Mouse (Mus musculus) heart, postnatal 0 days (tissue): ENCODE results near the gene Zbtb5. TPM values are rescaled to one million over a fixed set of nuclear protein-coding genes. Genes with fewer than 3 reads are reported as not detected.
"Not testable (repeated sequence)": the region's sequence is repeated elsewhere in the genome, so short reads cannot be mapped to it uniquely, and the experiment has no call there.

Source experiments
- ATAC-seq: fragments of 200-750 bp; cut with Nextera tagmentation; 2 replicates; pipeline ENCODE4 v1.8.0; 2017; ENCODE audit warnings: low read depth, moderate number of reproducible peaks, moderate library complexity; ENCODE audit not compliant: insufficient read depth
- DNase-seq: peaks from one replicate; pipeline ENCODE4 v3.0.0-alpha.2; 2016; ENCODE audit warnings: low spot score
- H3K27ac ChIP-seq: fragments of 300-500 bp; sonication (generic); 2 replicates; pipeline ENCODE4 v1.5.1; 2014; ENCODE audit warnings: low read depth, mild to moderate bottlenecking
- H3K27me3 ChIP-seq: fragments of 300-500 bp; sonication (generic); 2 replicates; pipeline ENCODE4 v1.6.1; 2014; ENCODE audit warnings: low read length, mixed read lengths; ENCODE audit not compliant: control insufficient read depth, insufficient read depth
- H3K36me3 ChIP-seq: fragments of 300-500 bp; sonication (generic); replicated peaks from 2 replicates; pipeline ENCODE4 v1.6.1; 2014; ENCODE audit warnings: low read length, mixed read lengths; ENCODE audit not compliant: control insufficient read depth, insufficient read depth
- H3K4me1 ChIP-seq: fragments of 300-500 bp; sonication (generic); 2 replicates; pipeline ENCODE4 v1.6.1; 2014; ENCODE audit warnings: antibody characterized with exemption; ENCODE audit not compliant: control insufficient read depth, insufficient read depth
- H3K4me2 ChIP-seq: fragments of 300-500 bp; sonication (generic); 2 replicates; pipeline ENCODE4 v1.6.1; 2014; ENCODE audit warnings: low read depth, mild to moderate bottlenecking, low read length, moderate library complexity
- H3K4me3 ChIP-seq: fragments of 300-500 bp; sonication (generic); 2 replicates; pipeline ENCODE4 v1.5.1; 2014; ENCODE audit warnings: low read depth, low read length
- H3K9ac ChIP-seq: fragments of 300-500 bp; sonication (generic); replicated peaks from 2 replicates; pipeline ENCODE4 v1.6.1; 2014; ENCODE audit warnings: low read depth, low read length, mixed read lengths
- H3K9me3 ChIP-seq: fragments of 300-500 bp; sonication (generic); replicated peaks from 2 replicates; pipeline ENCODE4 v1.6.1; 2016; ENCODE audit warnings: low read length; ENCODE audit not compliant: control insufficient read depth
- CTCF ChIP-seq: IDR thresholded peaks from 2 replicates; pipeline ENCODE4 v1.5.1; 2016; ENCODE audit warnings: antibody characterized with exemption, control low read depth, low read depth
- EP300 ChIP-seq: IDR thresholded peaks from 2 replicates; pipeline ENCODE4 v1.6.1; 2016; ENCODE audit warnings: antibody characterized with exemption, low read depth
- WGBS: fragments of 180-500 bp; shearing (Covaris S2); extraction: QIAGEN DNeasy Blood & Tissue Kit; methylation state at CpG from one replicate; pipeline ENCODE4 v1.1.7; 2014; 5-methylcytosine and 5-hydroxymethylcytosine counted together
- polyA plus RNA-seq: library from polyadenylated mRNA; unstranded; fragments of >200 nt; fragmentation: Nextera tagmentation; extraction: Ambion mirVana; gene quantifications from 2 replicates; pipeline ENCODE4 v1.2.1, GENCODE M21; 2015
- total RNA-seq: library from RNA; depleted of rRNA; stranded (reverse); fragments of >200 nt; gene quantifications from 2 replicates; pipeline ENCODE4 v1.2.3, GENCODE M21; 2014; ENCODE audit warnings: low replicate concordance

Gene Zbtb5
- total and polyA plus RNA-seq, 2 experiments from 2014 or later, result 8.9 to 20.3 TPM

- H3K36me3 ChIP-seq, result peaks cover 42% of the 10 kb centered on the region
- peaks cover 11% of the 10 kb centered on the region for H3K4me1 ChIP-seq
- WGBS, result 51% methylated on average over 5 of the region's 5 CpGs
- H3K27me3 ChIP-seq, result no peaks in the 10 kb centered on the region
- DNase-seq (peak; percentile 88), ATAC-seq (peak; percentile 88)
- H3K9ac ChIP-seq, result 0 out of 2 replicates have a peak overlapping the region, but pooled peaks have one; percentile 11
- no peak overlapping the region for H3K4me2 ChIP-seq
- H3K9me3 ChIP-seq, result no peaks in the 10 kb centered on the region
- peak overlapping the region; percentile 95 for H3K27ac ChIP-seq
- TF ChIP-seq CTCF, result no peak
- 0 out of 2 replicates have a peak, but pooled peaks have one; percentile 57 for TF ChIP-seq EP300
- H3K4me3 ChIP-seq, result no peak overlapping the region
Observed at GRCm38 (mm10) chr4:45046679-45047078, 34.5 kb upstream of the Zbtb5 start.

DNA sequence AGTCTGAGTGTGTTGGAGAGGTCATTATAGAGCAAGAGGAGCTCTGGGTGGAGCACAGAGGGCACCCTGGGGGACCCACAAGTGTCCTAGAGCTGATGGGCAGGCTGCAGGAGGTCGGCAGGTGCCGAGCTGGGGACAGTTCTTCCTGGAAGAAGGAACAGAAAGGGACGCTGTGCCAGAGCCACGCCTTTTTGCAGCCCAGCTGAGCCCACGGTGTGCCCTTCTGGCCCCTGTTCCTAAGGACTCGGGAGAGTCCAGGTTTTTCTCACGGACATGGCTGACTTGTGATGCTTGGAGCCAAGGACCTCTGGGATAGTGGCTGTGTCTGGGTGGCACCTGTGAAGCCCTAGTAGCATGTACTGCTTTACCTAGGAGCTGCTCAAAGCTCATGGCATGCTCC, 28.6 kb upstream of the Zbtb5 start:
- H3K9me3 ChIP-seq, result no peaks in the 10 kb centered on the region
- H3K4me3 ChIP-seq, result no peak overlapping the region
- DNase-seq, result no peak
- H3K36me3 ChIP-seq, result peaks cover 50% of the 10 kb centered on the region
- no peak overlapping the region for H3K9ac ChIP-seq
- H3K4me2 ChIP-seq, result no peak overlapping the region
- TF ChIP-seq CTCF (no peak), EP300 (no peak)
- H3K4me1 ChIP-seq, result peaks cover 7% of the 10 kb centered on the region
- 73% methylated on average over 7 of the region's 7 CpGs for WGBS
- no peak overlapping the region for H3K27ac ChIP-seq
- no peaks in the 10 kb centered on the region for H3K27me3 ChIP-seq
- ATAC-seq, result no peak

- not testable (repeated sequence) for H3K4me2 ChIP-seq, H3K27ac ChIP-seq, ATAC-seq, H3K4me1 ChIP-seq, H3K4me3 ChIP-seq, H3K27me3 ChIP-seq, H3K9ac ChIP-seq, DNase-seq, H3K9me3 ChIP-seq
- H3K36me3 ChIP-seq, result peaks cover 45% of the 10 kb centered on the region
- 94% methylated on average over 7 of the region's 7 CpGs for WGBS
Observed at GRCm38 (mm10) chr4:45039546-45039945, 27.3 kb upstream of the Zbtb5 start.

DNA sequence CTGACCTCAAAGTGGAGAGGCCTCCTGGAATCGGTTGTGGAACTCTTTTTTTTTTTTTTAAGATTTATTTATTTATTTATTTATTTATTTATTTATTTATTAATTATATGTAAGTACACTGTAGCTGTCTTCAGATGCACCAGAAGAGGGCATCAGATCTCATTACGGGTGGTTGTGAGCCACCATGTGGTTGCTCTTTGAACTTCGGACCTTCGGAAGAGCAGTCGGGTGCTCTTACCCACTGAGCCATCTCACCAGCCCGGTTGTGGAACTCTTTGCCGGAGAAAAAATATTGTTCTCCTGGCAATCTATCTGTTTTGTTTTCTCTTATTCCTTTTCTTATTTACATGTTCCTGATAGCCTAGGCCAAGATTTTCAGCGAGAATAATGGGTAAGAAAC, 26.7 kb upstream of the Zbtb5 start:
- peaks cover 45% of the 10 kb centered on the region for H3K36me3 ChIP-seq
- H3K27ac ChIP-seq, result peak overlapping the region; percentile 97
- WGBS, result 38% methylated on average over 8 of the region's 8 CpGs
- not testable (repeated sequence) for DNase-seq, H3K4me1 ChIP-seq, H3K27me3 ChIP-seq, ATAC-seq, H3K9me3 ChIP-seq, H3K4me3 ChIP-seq, H3K9ac ChIP-seq, H3K4me2 ChIP-seq
- peak; percentile 37 for TF ChIP-seq CTCF

DNA sequence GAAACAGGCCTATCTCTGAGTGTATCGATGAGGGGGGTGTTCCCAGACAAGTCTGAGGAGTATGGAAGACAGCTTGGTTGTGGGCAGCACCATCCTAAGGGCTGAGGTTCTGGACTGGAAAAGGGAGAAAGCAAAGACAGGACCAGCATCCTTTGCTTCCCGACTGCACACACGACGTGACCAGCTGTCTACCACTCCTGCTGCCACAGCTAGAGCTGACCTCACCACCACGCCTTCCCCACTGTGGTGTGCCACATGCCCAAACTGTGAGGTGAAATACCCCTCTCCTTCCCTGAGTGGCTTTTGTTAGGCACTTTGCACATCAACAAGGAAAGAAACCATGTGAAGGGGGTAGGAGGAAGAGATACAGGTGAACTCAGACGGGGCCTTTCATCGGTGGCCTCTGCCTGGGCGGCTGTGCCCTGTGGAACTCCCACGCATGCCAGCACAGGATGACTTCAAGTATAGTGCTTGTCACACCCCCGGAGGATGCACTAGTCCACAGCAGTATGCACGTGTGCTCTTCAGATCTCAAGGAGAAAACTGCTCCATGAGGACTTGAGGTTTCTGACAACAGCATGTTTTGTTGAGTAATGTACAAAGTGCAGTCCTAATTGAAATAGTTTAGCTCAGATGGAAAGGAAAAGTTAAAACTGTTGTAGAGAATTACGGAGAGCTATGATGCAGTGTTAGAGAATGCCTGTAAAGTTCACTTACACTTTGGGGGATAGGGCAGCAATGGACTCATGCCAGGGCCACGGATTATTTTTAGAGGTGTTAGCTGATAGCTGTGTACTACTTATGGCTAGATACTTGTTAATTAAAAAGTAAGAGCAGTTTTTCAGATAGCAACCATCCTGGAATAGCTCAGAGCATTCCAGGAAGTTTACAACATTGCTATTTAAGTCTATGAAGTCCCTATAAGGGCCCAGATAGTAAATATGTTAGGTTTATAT, 25.5 kb upstream of the Zbtb5 start:
- WGBS, result 35% methylated on average over 13 of the region's 13 CpGs
- DNase-seq, result peak; percentile 89

More for the DNA sequence above, 25.5 kb upstream of the Zbtb5 start:
- Histone ChIP-seq H3K9ac (no peak overlapping the region), H3K9me3 (no peaks in the 10 kb centered on the region), H3K27ac (peak overlapping the region; percentile 97), H3K4me3 (no peak overlapping the region), H3K4me1 (peaks cover 7% of the 10 kb centered on the region), H3K36me3 (peaks cover 48% of the 10 kb centered on the region), H3K27me3 (no peaks in the 10 kb centered on the region), H3K4me2 (no peak overlapping the region)
- peak; percentile 90 for ATAC-seq
- TF ChIP-seq CTCF (no peak), EP300 (peak; percentile 91)
